Mouse (Mus musculus): ENCODE data around the gene Lsm4. TPM values are rescaled to one million over a fixed set of nuclear protein-coding genes. Genes with fewer than 3 reads are reported as not detected.
A peak's percentile ranks its signal among the peaks of the same experiment; 100 is the strongest.

The Lsm4 gene
- total RNA-seq, 2 experiments from 2014 or later, result 62.9 to 63.5 TPM

DNA sequence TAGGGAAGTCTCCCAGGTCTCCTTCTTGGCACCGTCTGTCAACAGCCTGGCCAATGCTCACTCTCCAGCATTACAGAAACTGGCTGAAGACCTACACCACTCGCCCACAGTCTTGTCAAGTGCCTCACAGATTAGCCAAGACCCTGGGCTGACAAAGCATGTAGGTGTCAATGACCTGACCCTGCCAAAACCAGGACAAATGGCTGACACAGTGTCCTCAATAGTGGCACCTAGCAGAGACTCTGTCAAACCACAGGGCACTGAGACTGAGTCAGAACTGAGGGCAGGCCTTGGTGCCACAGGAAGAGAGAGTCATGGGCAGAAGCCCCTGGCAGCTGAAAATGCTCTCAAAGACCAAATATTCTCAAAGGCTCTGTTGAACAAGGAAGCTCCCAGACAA is 42.0 kb downstream of the Lsm4 start:
- no peak for DNase-seq (ENCODE audit: low spot score in 2 of 2)

DNA sequence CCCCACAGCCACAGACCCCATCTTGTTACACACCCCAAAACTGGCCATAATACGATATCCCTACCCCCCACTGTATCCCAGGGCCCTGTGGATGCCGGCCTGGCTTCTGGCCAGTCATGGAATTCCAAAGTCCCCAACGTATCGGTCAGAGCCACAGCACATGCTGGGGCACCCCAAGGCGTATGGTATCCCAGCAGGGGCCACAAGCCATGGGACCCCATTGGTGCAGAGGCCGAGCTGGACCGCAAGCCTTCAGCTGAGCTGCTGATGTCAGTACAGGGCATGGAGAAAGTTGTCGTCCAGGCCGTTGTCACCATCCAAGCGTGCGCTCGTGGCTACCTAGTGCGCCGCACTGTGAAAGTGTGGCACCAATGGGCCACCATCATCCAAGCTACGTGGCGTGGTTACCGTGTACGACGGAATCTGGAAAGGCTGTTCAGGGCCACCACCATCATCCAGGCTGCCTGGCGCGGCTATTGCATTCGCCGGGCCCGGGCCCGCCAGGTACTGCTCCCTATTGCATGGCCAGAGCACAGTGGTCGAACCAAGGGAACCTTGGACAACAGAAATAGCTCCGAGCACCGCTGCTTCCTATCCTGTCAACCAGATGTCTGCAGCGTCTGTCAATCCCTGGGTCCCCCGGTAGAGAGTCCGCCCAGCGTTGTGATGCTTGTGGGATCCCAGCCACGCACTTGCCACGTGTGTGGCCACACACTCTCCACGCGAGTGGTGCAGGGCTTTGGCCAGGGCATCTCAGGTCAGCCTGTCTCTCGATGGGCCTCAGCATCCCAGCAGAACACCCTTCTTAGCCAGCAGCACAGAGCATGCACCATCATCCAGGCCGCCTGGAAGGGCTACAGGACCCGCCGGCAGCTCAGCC is 43.7 kb downstream of the Lsm4 start:
- DNase-seq (ENCODE audit: low spot score in 2 of 2), result no peak
- intact Hi-C loops (cut with DNase I), result no loop called here

More for the DNA sequence above, 42.0 kb downstream of the Lsm4 start:
- intact Hi-C loops (cut with DNase I), result no loop called here

DNA sequence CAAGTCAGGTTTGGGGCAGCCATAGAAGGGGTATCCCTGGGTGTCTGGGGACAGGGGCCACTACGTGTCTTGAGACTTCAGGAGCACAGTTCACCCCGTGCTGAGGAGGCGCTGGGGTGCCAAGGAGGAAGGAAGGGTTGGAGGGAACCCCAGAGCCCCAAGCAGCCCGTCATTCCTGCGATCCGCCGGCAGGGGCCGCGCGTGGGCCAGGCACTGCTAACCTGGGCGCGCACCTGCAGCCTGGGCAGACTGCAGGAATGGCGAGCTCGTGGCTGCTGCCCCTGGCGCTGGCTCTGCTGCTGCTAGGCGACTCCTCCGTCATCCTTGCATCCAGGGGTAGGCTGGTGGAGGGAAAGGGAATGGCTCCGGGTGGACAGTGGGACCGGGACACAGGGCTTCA is 45.2 kb downstream of the Lsm4 start, which contains the start of gene Gm3336:
TSS of gene Gm3336 (plus strand) at position 247 of the 400 bp plus-strand sequence.
- peak; percentile 57 to 58 for DNase-seq (ENCODE audit: low spot score in 2 of 2)
- intact Hi-C loops (cut with DNase I), result no loop called here

DNA sequence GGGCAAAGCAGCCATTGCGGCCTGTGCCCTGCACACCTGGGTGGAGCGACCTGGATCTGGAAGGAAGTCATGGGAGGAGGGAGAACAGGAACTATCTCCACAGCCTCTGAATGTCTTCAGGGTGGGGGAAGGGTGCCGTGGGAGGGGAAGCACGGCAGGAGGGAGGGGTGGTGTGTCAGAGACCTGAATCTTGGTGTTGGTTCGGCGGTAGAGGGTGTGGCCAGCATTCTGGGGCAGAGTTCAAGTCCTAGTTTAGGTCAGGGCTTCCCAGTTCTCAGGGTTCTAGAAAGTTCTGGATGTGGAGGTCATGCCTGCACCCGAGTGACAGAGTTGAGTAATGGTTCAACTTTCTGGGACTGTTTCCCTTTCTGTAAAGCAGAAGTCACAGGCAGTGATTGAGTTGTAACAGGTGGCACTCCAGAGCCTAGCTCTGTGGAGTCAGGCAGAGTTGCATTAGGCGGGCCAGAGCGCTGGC is 46.8 kb downstream of the Lsm4 start:
- intact Hi-C loops (cut with DNase I), result loop anchor here (1.0 kb wide), 2 partner anchors 32 to 121 kb away; no protein-coding TSS in a partner anchor
- no peak for DNase-seq (ENCODE audit: low spot score in 2 of 2)

DNA sequence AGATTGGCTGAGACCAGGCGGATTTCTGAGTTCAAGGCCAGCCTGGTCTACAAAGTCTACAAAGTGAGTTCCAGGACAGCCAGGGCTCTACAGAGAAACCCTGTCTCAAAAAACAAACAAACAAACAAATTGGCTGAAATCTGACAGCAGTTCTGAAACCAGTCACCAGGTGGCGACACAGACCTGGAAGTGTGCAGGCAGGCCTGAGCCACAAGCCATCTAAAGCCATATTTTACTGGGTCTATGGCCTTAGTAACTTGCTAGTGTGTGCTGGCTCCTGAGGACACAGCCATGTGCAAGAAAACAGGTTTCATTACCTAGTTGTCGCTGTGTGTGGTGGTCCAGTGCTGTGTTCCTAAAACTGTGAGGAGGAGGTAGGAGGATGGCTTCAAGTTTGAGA is 47.7 kb downstream of the Lsm4 start:
- DNase-seq (ENCODE audit: low spot score in 2 of 2), result peak; percentile 76 to 78
- intact Hi-C loops (cut with DNase I), result loop anchor here (1.0 kb wide), 2 partner anchors 32 to 121 kb away; no protein-coding TSS in a partner anchor

DNA sequence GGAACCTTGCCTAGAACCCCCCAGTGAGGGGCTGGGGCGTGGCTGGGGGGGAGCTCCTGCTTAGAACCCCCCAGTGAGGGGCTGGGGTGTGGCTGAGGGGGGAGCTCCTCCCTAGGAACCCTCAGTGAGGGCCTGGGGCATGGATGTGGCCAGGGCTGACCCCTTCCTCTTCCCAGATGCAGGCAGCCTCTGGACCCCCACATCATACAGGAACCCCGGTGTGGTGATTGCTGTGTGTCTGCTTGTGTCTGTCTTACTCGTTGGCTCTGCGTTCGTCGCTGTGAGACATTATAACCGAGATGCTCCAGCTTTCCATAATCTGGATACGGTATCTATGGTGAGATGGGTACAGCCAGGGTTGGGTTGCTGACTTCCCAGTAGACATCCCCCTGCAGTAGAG is 48.6 kb downstream of the Lsm4 start:
- no peak for DNase-seq (ENCODE audit: low spot score in 2 of 2)
- intact Hi-C loops (cut with DNase I), result no loop called here

DNA sequence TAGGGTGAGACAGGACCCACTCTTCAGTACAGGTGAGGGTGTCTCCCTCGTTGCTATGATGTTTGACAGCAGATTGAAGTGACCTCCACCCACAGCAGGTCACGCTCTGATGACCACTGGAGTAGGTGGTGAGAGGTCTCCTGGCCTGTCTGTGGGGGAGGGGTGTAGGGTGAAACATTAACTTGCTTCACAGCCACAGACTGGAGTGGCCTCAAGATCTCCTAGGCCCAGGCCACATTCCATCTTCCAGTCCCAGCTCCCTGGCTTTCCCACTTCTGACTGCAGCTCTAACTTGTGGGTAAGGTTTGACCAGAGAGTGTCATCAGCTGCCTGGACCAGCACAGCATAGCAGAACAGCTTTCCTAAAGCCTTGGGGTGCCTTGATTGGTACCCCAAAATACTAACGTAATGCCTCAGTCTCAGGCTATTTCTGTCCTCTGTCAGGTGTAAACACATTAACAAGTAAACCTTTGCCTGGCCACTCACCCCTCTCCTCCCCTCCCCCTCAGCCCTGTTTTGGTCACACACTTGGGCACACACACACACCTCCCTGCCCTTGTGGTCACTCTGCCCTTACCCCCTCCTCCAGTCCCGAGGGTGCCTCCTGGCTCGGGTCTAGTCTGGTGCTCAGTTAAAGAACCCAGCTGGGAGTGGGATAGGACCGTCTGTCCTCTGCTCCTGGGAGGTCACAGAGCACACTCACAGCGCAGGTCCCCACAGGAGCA is 50.6 kb downstream of the Lsm4 start, which contains the start of gene Pde4c:
TSS of gene Pde4c (plus strand) at position 235 of the 725 bp plus-strand sequence.
- no peak for DNase-seq (ENCODE audit: low spot score in 2 of 2)
- intact Hi-C loops (cut with DNase I), result no loop called here

DNA sequence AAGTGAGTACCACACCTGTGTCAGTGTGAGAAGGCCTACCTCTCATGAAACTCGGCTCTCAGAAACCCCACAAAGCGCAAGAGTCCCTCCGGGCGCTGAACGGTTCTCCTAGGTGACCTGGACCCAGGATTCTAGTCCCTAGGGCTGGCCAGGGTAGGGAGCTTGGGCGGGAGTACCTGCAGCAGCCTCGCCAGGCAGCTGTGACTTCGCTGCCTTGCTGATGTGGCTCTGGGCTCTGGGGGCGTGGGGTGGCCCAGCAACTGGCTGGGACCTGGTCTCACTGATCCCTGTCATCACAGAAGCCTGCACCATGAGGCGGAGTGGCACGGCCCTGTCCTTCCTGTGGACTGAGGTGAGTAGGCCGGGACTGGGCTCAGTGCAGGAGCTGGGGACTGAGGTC is 51.2 kb downstream of the Lsm4 start:
- DNase-seq (ENCODE audit: low spot score in 2 of 2), result no peak

DNA sequence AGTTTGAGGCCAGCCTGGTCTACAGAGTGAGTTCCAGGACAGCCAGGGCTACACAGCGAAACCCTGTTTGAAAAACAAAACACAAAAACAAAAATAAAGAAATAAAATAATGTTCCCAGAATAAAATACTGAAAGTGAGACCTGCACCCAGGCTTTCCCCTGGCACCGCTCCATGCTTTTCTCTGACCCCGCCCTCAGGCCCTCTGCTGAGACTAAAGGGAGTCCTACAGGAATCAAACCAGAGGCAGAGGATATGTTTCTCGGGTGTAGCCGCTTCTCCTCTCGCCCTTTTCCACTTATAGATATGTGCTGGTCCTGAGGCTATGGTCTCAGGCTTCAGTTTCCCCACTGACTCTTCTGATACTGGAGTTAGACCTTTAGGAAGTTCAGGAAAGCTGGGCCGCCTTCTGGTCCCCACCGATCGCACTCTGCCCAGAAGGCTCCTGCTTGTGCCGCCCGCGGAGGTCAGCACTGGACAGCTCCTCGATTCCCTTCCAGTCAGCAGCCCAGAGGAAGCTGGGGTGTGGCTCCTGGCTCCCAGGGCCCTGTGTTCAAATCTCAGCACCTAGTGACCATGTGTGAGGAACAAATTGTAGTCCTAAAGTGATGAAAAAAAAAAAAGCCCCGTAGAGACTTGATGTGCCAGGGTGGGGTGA is 52.9 kb downstream of the Lsm4 start:
- no peak for DNase-seq (ENCODE audit: low spot score in 2 of 2)
- intact Hi-C loops (cut with DNase I), result no loop called here

More for the DNA sequence above, 51.2 kb downstream of the Lsm4 start:
- intact Hi-C loops (cut with DNase I), result no loop called here

DNA sequence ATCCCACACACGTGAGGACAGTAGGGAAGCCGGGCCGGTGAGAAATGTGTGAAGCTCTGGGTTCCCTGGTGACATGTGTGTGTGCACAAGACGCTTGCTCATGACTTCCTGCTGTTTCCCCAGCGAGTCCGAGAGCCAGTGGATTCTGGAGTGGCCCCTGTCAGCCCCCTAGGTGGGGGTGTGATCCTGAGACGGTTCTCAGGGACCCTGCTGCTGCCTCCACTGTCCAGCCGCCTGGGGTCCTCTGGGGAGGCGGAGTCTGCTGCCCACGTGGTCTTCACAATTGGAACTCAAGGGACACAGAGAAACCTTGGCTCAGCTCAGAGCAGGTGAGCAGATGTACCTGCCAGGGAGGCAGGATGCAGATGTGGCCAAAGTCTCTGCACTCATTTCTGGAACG is 53.7 kb downstream of the Lsm4 start:
- intact Hi-C loops (cut with DNase I), result no loop called here

More for the DNA sequence above, 53.7 kb downstream of the Lsm4 start:
- no peak for DNase-seq (ENCODE audit: low spot score in 2 of 2)

Other genes starting within 250 kb of the Lsm4 start
- 100 to 1,000 TPM; 120 to 139 TPM for gene Crtc1, start 233.7 kb upstream of the Lsm4 start, total RNA-seq (2021)
- gene Klhl26, start 196.3 kb upstream of the Lsm4 start, total RNA-seq (2021), result 10 to 100 TPM; 40.3 to 44.2 TPM
- gene Tmem59l, start 185.9 kb upstream of the Lsm4 start, total RNA-seq (2021), result 100 to 1,000 TPM; 264 to 286 TPM
- 1 to 10 TPM; 2.3 to 3.5 TPM for gene Crlf1, start 180.1 kb upstream of the Lsm4 start, total RNA-seq (2021)
- gene Rex1bd, start 166.5 kb upstream of the Lsm4 start, total RNA-seq (2021), result 100 to 1,000 TPM; 104 TPM
- gene Uba52, start 162.4 kb upstream of the Lsm4 start, total RNA-seq (2021), result 100 to 1,000 TPM; 886 to 927 TPM
- gene Fkbp8, start 145.5 kb upstream of the Lsm4 start, total RNA-seq (2021), result 100 to 1,000 TPM; 403 TPM
- gene Kxd1, start 145.3 kb upstream of the Lsm4 start, total RNA-seq (2021), result 10 to 100 TPM; 43.1 to 47.7 TPM
- 10 to 100 TPM; 15.1 to 17.7 TPM for gene Ell, start 133.8 kb upstream of the Lsm4 start, total RNA-seq (2021)
- gene Isyna1, start 78.9 kb upstream of the Lsm4 start, total RNA-seq (2021), result 10 to 100 TPM; 51.9 to 52.1 TPM
- 100 to 1,000 TPM; 242 to 257 TPM for gene Ssbp4, start 64.4 kb upstream of the Lsm4 start, total RNA-seq (2021)
- 1 to 10 TPM in 1 of 2 experiments, under 1 TPM in 1; 0.37 to 1.2 TPM for gene Lrrc25, start 57.1 kb upstream of the Lsm4 start, total RNA-seq (2021)
- gene Gdf15, start 40.8 kb upstream of the Lsm4 start, total RNA-seq (2021), result not detected
- 10 to 100 TPM; 12.7 to 18.1 TPM for gene Pgpep1, start 12.9 kb upstream of the Lsm4 start, total RNA-seq (2021)
- gene Jund, start 25.7 kb downstream of the Lsm4 start, total RNA-seq (2021), result 100 to 1,000 TPM; 209 to 225 TPM
- under 1 TPM; 0.18 to 0.30 TPM for gene Iqcn, start 30.2 kb downstream of the Lsm4 start, total RNA-seq (2021)
- gene Gm3336, start 45.3 kb downstream of the Lsm4 start, total RNA-seq (2021), result not detected
- gene Pde4c, start 50.5 kb downstream of the Lsm4 start, total RNA-seq (2021), result 1 to 10 TPM; 1.6 to 1.7 TPM
- gene Rab3a, start 81.4 kb downstream of the Lsm4 start, total RNA-seq (2021), result 100 to 1,000 TPM; 830 to 904 TPM
- gene Mpv17l2, start 87.7 kb downstream of the Lsm4 start, total RNA-seq (2021), result 10 to 100 TPM; 34.5 to 43.2 TPM
- 100 to 1,000 TPM; 150 to 152 TPM for gene Pik3r2, start 103.5 kb downstream of the Lsm4 start, total RNA-seq (2021)
- gene Mast3, start 131.8 kb downstream of the Lsm4 start, total RNA-seq (2021), result 100 to 1,000 TPM; 298 to 350 TPM
- gene Il12rb1, start 135.2 kb downstream of the Lsm4 start, total RNA-seq (2021), result under 1 TPM; 0.80 to 0.83 TPM
- gene Arrdc2, start 166.5 kb downstream of the Lsm4 start, total RNA-seq (2021), result 10 to 100 TPM in 1 of 2 experiments, 1 to 10 TPM in 1; 9.5 to 12.2 TPM
- 10 to 100 TPM; 19.1 to 20.9 TPM for gene Kcnn1, start 190.0 kb downstream of the Lsm4 start, total RNA-seq (2021)
- gene Ccdc124, start 200.7 kb downstream of the Lsm4 start, total RNA-seq (2021), result 10 to 100 TPM; 88.0 to 95.9 TPM
- gene Slc5a5, start 219.5 kb downstream of the Lsm4 start, total RNA-seq (2021), result 10 to 100 TPM in 1 of 2 experiments, 1 to 10 TPM in 1; 8.2 to 10.9 TPM
- gene Rpl18a, start 224.2 kb downstream of the Lsm4 start, total RNA-seq (2021), result 100 to 1,000 TPM; 550 to 570 TPM
- gene Map1s, start 232.7 kb downstream of the Lsm4 start, total RNA-seq (2021), result 10 to 100 TPM; 71.2 to 80.7 TPM

All from left cerebral cortex, postnatal 25 days (tissue).